15 mouse cellular contexts compared by ENCODE assay signal in the genomic region with DNA sequence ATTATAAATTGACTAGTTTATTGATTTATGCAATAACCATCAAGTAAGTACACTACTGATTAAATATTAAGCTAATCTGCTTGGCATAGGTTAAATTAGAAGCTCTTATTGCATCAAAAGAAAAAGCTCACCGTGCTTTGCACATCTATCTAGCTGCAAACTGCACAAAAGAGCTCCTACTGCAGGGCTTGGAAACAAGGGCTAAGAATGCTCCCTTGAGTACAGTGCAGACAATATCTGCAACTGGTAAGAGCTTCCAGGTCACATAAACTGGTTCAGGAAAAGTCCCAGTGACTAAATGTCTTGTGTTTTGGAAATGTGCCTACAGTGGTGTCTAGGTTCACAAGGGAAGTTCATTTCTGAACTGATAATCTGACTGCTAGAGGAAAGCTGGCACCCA. TPM values are rescaled to one million over a fixed set of nuclear protein-coding genes. Genes with fewer than 3 reads are reported as not detected.
"Had no signal": no experiment of that assay in that cellular context is flagged by ENCODE, and none has a peak within 500 bp of the region (broad histone marks: within the 10 kb centered on the region; RNA-seq: fewer than 3 reads in every experiment).

No protein-coding gene starts in this region.

- DNase-seq: kidney, adult 11 months; kidney, adult 9 months; kidney, postnatal 36 days; lung, postnatal 14 days; thymus, postnatal 4 days had no signal

- H3K9me3 ChIP-seq: limb, embryonic 10.5 days; liver, embryonic 12.5 days; lung, embryonic 15.5 days; megakaryocyte, embryonic 14.5 days; midbrain, embryonic 12.5 days had no signal

- H3K4me2 ChIP-seq: liver, embryonic 12.5 days; lung, embryonic 15.5 days; midbrain, embryonic 12.5 days had no signal

- ATAC-seq: liver, embryonic 12.5 days had no signal

- H3K27me3 ChIP-seq: liver, embryonic 12.5 days; lung, embryonic 15.5 days; megakaryocyte, embryonic 14.5 days; midbrain, embryonic 12.5 days had no signal

- H3K4me3 ChIP-seq: limb, embryonic 10.5 days; liver, embryonic 12.5 days; lung, embryonic 15.5 days; megakaryocyte, embryonic 14.5 days; midbrain, embryonic 12.5 days had no signal

- H3K4me1 ChIP-seq: limb, embryonic 10.5 days; liver, embryonic 12.5 days; lung, embryonic 15.5 days; midbrain, embryonic 12.5 days had no signal

- H3K27ac ChIP-seq: kidney, postnatal 0 days; limb, embryonic 10.5 days; liver, embryonic 12.5 days; lung, embryonic 15.5 days; macrophage; midbrain, embryonic 12.5 days; stomach, postnatal 0 days had no signal

- H3K9ac ChIP-seq: liver, embryonic 12.5 days; lung, embryonic 15.5 days; midbrain, embryonic 12.5 days had no signal

RNA-seq across cellular contexts. Expression of gene Gm10337, which starts 59.0 kb away (rescaled TPM):
- polyA plus RNA-seq: limb, embryonic 14.5 days; liver, embryonic 12.5 days; liver, embryonic 16.5 days; lung, embryonic 15.5 days; macrophage; stomach, postnatal 0 days had no signal
